Mouse (Mus musculus): ENCODE results near the gene Chst11. TPM values are rescaled to one million over a fixed set of nuclear protein-coding genes. Genes with fewer than 3 reads are reported as not detected.

Chst11 gene
- polyA plus RNA-seq, 1 experiment from 2014 or later, result 5.4 TPM

GRCm38 (mm10) chr10:83053886-83054550 is 68.7 kb downstream of the Chst11 start:
- Histone ChIP-seq H3K4me2 (replicated peaks; ENCODE audit: low read depth, low read length) (no peak overlapping the region), H3K4me1 (ENCODE audit: control insufficient read depth, insufficient read depth, low read length) (0 out of 2 replicates have a peak, but pooled peaks cover 2% of the 10 kb centered on the region), H3K4me3 (ENCODE audit: low read length) (no peak overlapping the region), H3K9ac (ENCODE audit: low read depth, low read length) (no peak overlapping the region), H3K27me3 (ENCODE audit: control insufficient read depth, insufficient read depth, low read length) (no peaks in the 10 kb centered on the region), H3K36me3 (ENCODE audit: control insufficient read depth, insufficient read depth, low read length) (no peaks in the 10 kb centered on the region), H3K9me3 (ENCODE audit: control insufficient read depth, low read length) (no peaks in the 10 kb centered on the region), H3K27ac (ENCODE audit: low read depth, low read length) (no peak overlapping the region)
- 79% methylated on average over 10 of the region's 10 CpGs for WGBS
- ATAC-seq (ENCODE audit: low FRiP score, low TSS enrichment), result no peak

GRCm38 (mm10) chr10:83056291-83056690 is 71.0 kb downstream of the Chst11 start:
- no peak overlapping the region for H3K27ac ChIP-seq (ENCODE audit: low read depth, low read length)
- no peak overlapping the region for H3K4me2 ChIP-seq (replicated peaks; ENCODE audit: low read depth, low read length)
- WGBS, result 72% methylated on average over 7 of the region's 7 CpGs
- H3K4me3 ChIP-seq (ENCODE audit: low read length), result no peak overlapping the region
- H3K36me3 ChIP-seq (ENCODE audit: control insufficient read depth, insufficient read depth, low read length), result no peaks in the 10 kb centered on the region
- no peak for ATAC-seq (ENCODE audit: low FRiP score, low TSS enrichment)
- no peaks in the 10 kb centered on the region for H3K9me3 ChIP-seq (ENCODE audit: control insufficient read depth, low read length)
- no peak overlapping the region for H3K9ac ChIP-seq (ENCODE audit: low read depth, low read length)
- H3K27me3 ChIP-seq (ENCODE audit: control insufficient read depth, insufficient read depth, low read length), result no peaks in the 10 kb centered on the region
- H3K4me1 ChIP-seq (ENCODE audit: control insufficient read depth, insufficient read depth, low read length), result peaks cover 4% of the 10 kb centered on the region; the same call in 1 of the 2 replicates

GRCm38 (mm10) chr10:83056866-83057265 is 71.6 kb downstream of the Chst11 start:
- Histone ChIP-seq H3K9me3 (ENCODE audit: control insufficient read depth, low read length) (no peaks in the 10 kb centered on the region), H3K4me2 (replicated peaks; ENCODE audit: low read depth, low read length) (no peak overlapping the region), H3K27me3 (ENCODE audit: control insufficient read depth, insufficient read depth, low read length) (no peaks in the 10 kb centered on the region), H3K36me3 (ENCODE audit: control insufficient read depth, insufficient read depth, low read length) (no peaks in the 10 kb centered on the region; the same call in 1 of the 2 replicates), H3K9ac (ENCODE audit: low read depth, low read length) (no peak overlapping the region), H3K27ac (ENCODE audit: low read depth, low read length) (no peak overlapping the region), H3K4me1 (ENCODE audit: control insufficient read depth, insufficient read depth, low read length) (peaks cover 4% of the 10 kb centered on the region; the same call in 1 of the 2 replicates), H3K4me3 (ENCODE audit: low read length) (no peak overlapping the region)
- 71% methylated on average over 4 of the region's 4 CpGs for WGBS
- no peak; the same call in 1 of the 2 replicates for ATAC-seq (ENCODE audit: low FRiP score, low TSS enrichment)

GRCm38 (mm10) chr10:83060066-83060782 is 74.9 kb downstream of the Chst11 start:
- H3K36me3 ChIP-seq (ENCODE audit: control insufficient read depth, insufficient read depth, low read length), result no peaks in the 10 kb centered on the region; the same call in 1 of the 2 replicates
- H3K9ac ChIP-seq (ENCODE audit: low read depth, low read length), result no peak overlapping the region; the same call in 1 of the 2 replicates
- H3K4me2 ChIP-seq (replicated peaks; ENCODE audit: low read depth, low read length), result no peak overlapping the region
- H3K4me3 ChIP-seq (ENCODE audit: low read length), result no peak overlapping the region
- peaks cover 4% of the 10 kb centered on the region; the same call in 1 of the 2 replicates for H3K4me1 ChIP-seq (ENCODE audit: control insufficient read depth, insufficient read depth, low read length)
- WGBS, result 33% methylated on average over 12 of the region's 12 CpGs
- ATAC-seq (ENCODE audit: low FRiP score, low TSS enrichment), result no peak
- H3K27ac ChIP-seq (ENCODE audit: low read depth, low read length), result no peak overlapping the region
- no peaks in the 10 kb centered on the region for H3K27me3 ChIP-seq (ENCODE audit: control insufficient read depth, insufficient read depth, low read length)
- no peaks in the 10 kb centered on the region for H3K9me3 ChIP-seq (ENCODE audit: control insufficient read depth, low read length)

GRCm38 (mm10) chr10:83062315-83062714 is 77.0 kb downstream of the Chst11 start:
- Histone ChIP-seq H3K4me1 (ENCODE audit: control insufficient read depth, insufficient read depth, low read length) (peaks cover 4% of the 10 kb centered on the region; the same call in 1 of the 2 replicates), H3K36me3 (ENCODE audit: control insufficient read depth, insufficient read depth, low read length) (no peaks in the 10 kb centered on the region; the same call in 1 of the 2 replicates), H3K4me3 (ENCODE audit: low read length) (no peak overlapping the region), H3K4me2 (replicated peaks; ENCODE audit: low read depth, low read length) (no peak overlapping the region), H3K27ac (ENCODE audit: low read depth, low read length) (no peak overlapping the region), H3K27me3 (ENCODE audit: control insufficient read depth, insufficient read depth, low read length) (no peaks in the 10 kb centered on the region), H3K9me3 (ENCODE audit: control insufficient read depth, low read length) (no peaks in the 10 kb centered on the region), H3K9ac (ENCODE audit: low read depth, low read length) (no peak overlapping the region)
- no peak for ATAC-seq (ENCODE audit: low FRiP score, low TSS enrichment)
- WGBS, result 76% methylated on average over 9 of the region's 9 CpGs

- Histone ChIP-seq H3K4me3 (ENCODE audit: low read length) (no peak overlapping the region), H3K27ac (ENCODE audit: low read depth, low read length) (no peak overlapping the region), H3K36me3 (ENCODE audit: control insufficient read depth, insufficient read depth, low read length) (no peaks in the 10 kb centered on the region; the same call in 1 of the 2 replicates), H3K4me1 (ENCODE audit: control insufficient read depth, insufficient read depth, low read length) (peaks cover 10% of the 10 kb centered on the region), H3K4me2 (replicated peaks; ENCODE audit: low read depth, low read length) (no peak overlapping the region), H3K9ac (ENCODE audit: low read depth, low read length) (no peak overlapping the region), H3K27me3 (ENCODE audit: control insufficient read depth, insufficient read depth, low read length) (no peaks in the 10 kb centered on the region), H3K9me3 (ENCODE audit: control insufficient read depth, low read length) (no peaks in the 10 kb centered on the region)
- ATAC-seq (ENCODE audit: low FRiP score, low TSS enrichment), result no peak
- 95% methylated on average over 5 of the region's 5 CpGs for WGBS
These were observed 79.5 kb downstream of the Chst11 start for GRCm38 (mm10) chr10:83064796-83065195.

GRCm38 (mm10) chr10:83066159-83066558 is 80.9 kb downstream of the Chst11 start:
- Histone ChIP-seq H3K4me2 (replicated peaks; ENCODE audit: low read depth, low read length) (no peak overlapping the region), H3K9me3 (ENCODE audit: control insufficient read depth, low read length) (no peaks in the 10 kb centered on the region), H3K9ac (ENCODE audit: low read depth, low read length) (no peak overlapping the region), H3K4me3 (ENCODE audit: low read length) (no peak overlapping the region), H3K36me3 (ENCODE audit: control insufficient read depth, insufficient read depth, low read length) (no peaks in the 10 kb centered on the region; the same call in 1 of the 2 replicates), H3K27me3 (ENCODE audit: control insufficient read depth, insufficient read depth, low read length) (no peaks in the 10 kb centered on the region), H3K4me1 (ENCODE audit: control insufficient read depth, insufficient read depth, low read length) (peaks cover 10% of the 10 kb centered on the region), H3K27ac (ENCODE audit: low read depth, low read length) (no peak overlapping the region)
- ATAC-seq (ENCODE audit: low FRiP score, low TSS enrichment), result no peak
- 69% methylated on average over 6 of the region's 6 CpGs for WGBS

- WGBS, result 76% methylated on average over 4 of the region's 4 CpGs
- no peak for ATAC-seq (ENCODE audit: low FRiP score, low TSS enrichment)
- Histone ChIP-seq H3K4me2 (replicated peaks; ENCODE audit: low read depth, low read length) (no peak overlapping the region), H3K9me3 (ENCODE audit: control insufficient read depth, low read length) (no peaks in the 10 kb centered on the region), H3K27me3 (ENCODE audit: control insufficient read depth, insufficient read depth, low read length) (no peaks in the 10 kb centered on the region), H3K4me1 (ENCODE audit: control insufficient read depth, insufficient read depth, low read length) (peaks cover 19% of the 10 kb centered on the region), H3K27ac (ENCODE audit: low read depth, low read length) (no peak overlapping the region), H3K4me3 (ENCODE audit: low read length) (no peak overlapping the region), H3K36me3 (ENCODE audit: control insufficient read depth, insufficient read depth, low read length) (no peaks in the 10 kb centered on the region), H3K9ac (ENCODE audit: low read depth, low read length) (no peak overlapping the region)
These were observed 82.0 kb downstream of the Chst11 start for GRCm38 (mm10) chr10:83067305-83067704.

- no peak for ATAC-seq (ENCODE audit: low FRiP score, low TSS enrichment)
- Histone ChIP-seq H3K9me3 (ENCODE audit: control insufficient read depth, low read length) (no peaks in the 10 kb centered on the region), H3K9ac (ENCODE audit: low read depth, low read length) (no peak overlapping the region), H3K4me2 (replicated peaks; ENCODE audit: low read depth, low read length) (no peak overlapping the region), H3K36me3 (ENCODE audit: control insufficient read depth, insufficient read depth, low read length) (no peaks in the 10 kb centered on the region), H3K4me3 (ENCODE audit: low read length) (no peak overlapping the region), H3K27me3 (ENCODE audit: control insufficient read depth, insufficient read depth, low read length) (no peaks in the 10 kb centered on the region), H3K4me1 (ENCODE audit: control insufficient read depth, insufficient read depth, low read length) (peaks cover 26% of the 10 kb centered on the region), H3K27ac (ENCODE audit: low read depth, low read length) (no peak overlapping the region)
- 47% methylated on average over 8 of the region's 8 CpGs for WGBS
These were observed 83.2 kb downstream of the Chst11 start for GRCm38 (mm10) chr10:83068466-83068865.

Measured in kidney, embryonic 14.5 days (tissue).